Mouse (Mus musculus) stomach, postnatal 0 days (tissue): ENCODE measurements around the gene Znhit2. TPM values are rescaled to one million over a fixed set of nuclear protein-coding genes. Genes with fewer than 3 reads are reported as not detected.

Experiments used
- ATAC-seq: fragments of 200-750 bp; cut with Nextera tagmentation; 2 replicates; pipeline ENCODE4 v1.8.0; 2017; ENCODE audit not compliant: low FRiP score, low TSS enrichment
- DNase-seq: peaks from one replicate; pipeline ENCODE4 v3.0.0-alpha.2; 2016; ENCODE audit warnings: low spot score
- H3K27ac ChIP-seq: fragments of 300-500 bp; sonication (generic); replicated peaks from 2 replicates; pipeline ENCODE4 v1.5.1; 2014; ENCODE audit warnings: mild to moderate bottlenecking, control low read depth
- H3K27me3 ChIP-seq: fragments of 300-500 bp; sonication (generic); 2 replicates; pipeline ENCODE4 v1.6.1; 2014; ENCODE audit warnings: low read length; ENCODE audit not compliant: control insufficient read depth, insufficient read depth
- H3K36me3 ChIP-seq: fragments of 300-500 bp; sonication (generic); 2 replicates; pipeline ENCODE4 v1.6.1; 2014; ENCODE audit warnings: low read length, mixed read lengths; ENCODE audit not compliant: control insufficient read depth, insufficient read depth
- H3K4me1 ChIP-seq: fragments of 300-500 bp; sonication (generic); replicated peaks from 2 replicates; pipeline ENCODE4 v1.6.1; 2014; ENCODE audit warnings: antibody characterized with exemption; ENCODE audit not compliant: control insufficient read depth, insufficient read depth
- H3K4me2 ChIP-seq: fragments of 300-500 bp; sonication (generic); replicated peaks from 2 replicates; pipeline ENCODE4 v1.6.1; 2014; ENCODE audit warnings: low read depth, mild to moderate bottlenecking, control low read depth, moderate library complexity
- H3K4me3 ChIP-seq: fragments of 300-500 bp; sonication (generic); 2 replicates; pipeline ENCODE4 v1.5.1; 2014; ENCODE audit warnings: low read depth, low read length, control low read depth
- H3K9ac ChIP-seq: fragments of 300-500 bp; sonication (generic); 2 replicates; pipeline ENCODE4 v1.6.1; 2014; ENCODE audit warnings: mild to moderate bottlenecking, low read length, control low read depth, mixed read lengths
- H3K9me3 ChIP-seq: fragments of 300-500 bp; sonication (generic); 2 replicates; pipeline ENCODE4 v1.6.1; 2016; ENCODE audit warnings: low read length; ENCODE audit not compliant: control insufficient read depth
- CTCF ChIP-seq: IDR thresholded peaks from 2 replicates; pipeline ENCODE4 v1.5.1; 2016; ENCODE audit warnings: antibody characterized with exemption, low read depth, mild to moderate bottlenecking, moderate library complexity
- EP300 ChIP-seq: optimal IDR thresholded peaks from 2 replicates; pipeline ENCODE3; 2016; ENCODE audit warnings: antibody characterized with exemption
- WGBS: fragments of 180-500 bp; shearing (Covaris S2); extraction: QIAGEN DNeasy Blood & Tissue Kit; methylation state at CpG from one replicate; pipeline ENCODE4 v1.1.7; 2014; 5-methylcytosine and 5-hydroxymethylcytosine counted together
- polyA plus RNA-seq: library from polyadenylated mRNA; unstranded; fragments of >200 nt; fragmentation: Nextera tagmentation; extraction: Ambion mirVana; gene quantifications from 2 replicates; pipeline ENCODE4 v1.2.1, GENCODE M21; 2015

Znhit2 gene
- polyA plus RNA-seq, 1 experiment from 2014 or later: 31.8 TPM

GRCm38 (mm10) chr19:6048681-6049410, 12.1 kb upstream of the Znhit2 start:
- ATAC-seq: no peak
- Histone ChIP-seq H3K36me3 (peaks cover 39% of the 10 kb centered on the region), H3K4me3 (no peak overlapping the region), H3K27me3 (no peaks in the 10 kb centered on the region), H3K4me2 (no peak overlapping the region), H3K27ac (no peak overlapping the region), H3K4me1 (0 out of 2 replicates have a peak, but pooled peaks cover 2% of the 10 kb centered on the region), H3K9ac (no peak overlapping the region), H3K9me3 (no peaks in the 10 kb centered on the region)
- no peak for TF ChIP-seq CTCF
- TF ChIP-seq EP300: no peak
- 85% methylated on average over 11 of the region's 11 CpGs for WGBS
- no peak for DNase-seq

GRCm38 (mm10) chr19:6052516-6052915, 8.5 kb upstream of the Znhit2 start:
- ATAC-seq: no peak
- no peak overlapping the region for H3K27ac ChIP-seq
- no peak overlapping the region for H3K9ac ChIP-seq
- DNase-seq: no peak
- no peaks in the 10 kb centered on the region for H3K9me3 ChIP-seq
- H3K36me3 ChIP-seq: peaks cover 39% of the 10 kb centered on the region
- H3K27me3 ChIP-seq: no peaks in the 10 kb centered on the region
- no peak overlapping the region for H3K4me3 ChIP-seq
- WGBS: 83% methylated on average over 7 of the region's 7 CpGs
- H3K4me1 ChIP-seq: peaks cover 2% of the 10 kb centered on the region; the same call in 1 of the 2 replicates
- no peak overlapping the region for H3K4me2 ChIP-seq
- no peak for TF ChIP-seq EP300
- TF ChIP-seq CTCF: no peak

GRCm38 (mm10) chr19:6054296-6054695, 6.7 kb upstream of the Znhit2 start:
- Histone ChIP-seq H3K4me2 (no peak overlapping the region), H3K4me3 (no peak overlapping the region), H3K27ac (no peak overlapping the region), H3K9me3 (no peaks in the 10 kb centered on the region), H3K9ac (no peak overlapping the region), H3K27me3 (no peaks in the 10 kb centered on the region), H3K36me3 (peaks cover 32% of the 10 kb centered on the region), H3K4me1 (no peaks in the 10 kb centered on the region; the same call in 1 of the 2 replicates)
- WGBS: 77% methylated on average over 5 of the region's 5 CpGs
- no peak for DNase-seq
- TF ChIP-seq CTCF (no peak), EP300 (no peak)
- no peak for ATAC-seq

- H3K4me1 ChIP-seq: no peaks in the 10 kb centered on the region; the same call in 1 of the 2 replicates
- H3K9me3 ChIP-seq: no peaks in the 10 kb centered on the region
- peak overlapping the region; percentile 32; the same call in 1 of the 2 replicates for H3K9ac ChIP-seq
- peaks cover 11% of the 10 kb centered on the region for H3K36me3 ChIP-seq
- DNase-seq (no peak), ATAC-seq (no peak)
- 39% methylated on average over 4 of the region's 4 CpGs for whole genome bisulfite sequencing
- H3K4me2 ChIP-seq: peak overlapping the region; percentile 81
- TF ChIP-seq EP300: no peak
- TF ChIP-seq CTCF: no peak
- H3K27ac ChIP-seq: no peak overlapping the region
- H3K4me3 ChIP-seq: peak overlapping the region; percentile 76
- H3K27me3 ChIP-seq: no peaks in the 10 kb centered on the region
These were observed 4.3 kb upstream of the Znhit2 start for GRCm38 (mm10) chr19:6056696-6057095.

GRCm38 (mm10) chr19:6057313-6058096, 3.5 kb upstream of the Znhit2 start, which contains the start of the genes Mrpl49 and Fau:
Gene Mrpl49, minus strand, starts transcription at chr19:6057785.
Gene Fau, plus strand, starts transcription at chr19:6057844.
- H3K4me1 ChIP-seq: peaks cover 3% of the 10 kb centered on the region
- peak within 1 kb of the TSS; percentile 76 for H3K4me3 ChIP-seq
- peak; percentile 85 for ATAC-seq
- peak within 1 kb of the TSS; percentile 89 for H3K9ac ChIP-seq
- peak within 1 kb of the TSS; percentile 87 for H3K27ac ChIP-seq
- no peaks in the 10 kb centered on the region for H3K9me3 ChIP-seq
- peak within 1 kb of the TSS; percentile 81 for H3K4me2 ChIP-seq
- H3K27me3 ChIP-seq: no peaks in the 10 kb centered on the region
- peak; percentile 99 for DNase-seq
- peaks cover 4% of the 10 kb centered on the region for H3K36me3 ChIP-seq
- TF ChIP-seq EP300: no peak
- no peak for TF ChIP-seq CTCF
- WGBS: under 1% methylated on average over 61 of the region's 63 CpGs
